13 mouse cellular contexts compared by ENCODE assay signal in genomic region chr13:99442434-99443249, GRCm38 (mm10).
A peak's percentile ranks its signal among the peaks of the same experiment; 100 is the strongest.
DNase-seq lines count a peak whose midpoint lies in the region; ATAC-seq and TF ChIP-seq lines count a peak whose summit lies in the region.
"Had no signal": no experiment of that assay in that cellular context is flagged by ENCODE, and none has a peak within 500 bp of the region (broad histone marks: within the 10 kb centered on the region; RNA-seq: fewer than 3 reads in every experiment).

No protein-coding gene starts in this region.

- DNase-seq in embryo, embryonic 11 days = peak; percentile 56
- DNase-seq in embryo, embryonic 10.5 days (ENCODE audit: low spot score) = no peak
- peak; percentile 64 for DNase-seq in 416B (ENCODE audit: low read depth)
- no peak for DNase-seq in limb, embryonic 14.5 days (ENCODE audit: low spot score)
- DNase-seq in liver, postnatal 0 days = no peak
- no peak for DNase-seq in right cerebral cortex, adult 2 months (ENCODE audit: low spot score in 2 of 2)
- no peak for DNase-seq in layer of hippocampus, adult 9-10 months (ENCODE audit: low spot score)
- DNase-seq: adrenal gland, adult 8-10 months; lung, postnatal 10 days; right cerebral cortex, postnatal 14 days had no signal

- peaks cover 45% of the 10 kb centered on the region for H3K36me3 ChIP-seq in forebrain, embryonic 13.5 days (ENCODE audit: poor library complexity, severe bottlenecking)
- peaks cover 21% of the 10 kb centered on the region for H3K36me3 ChIP-seq in limb, embryonic 14.5 days (ENCODE audit: control insufficient read depth, insufficient read depth, low read length)
- H3K36me3 ChIP-seq in liver, postnatal 0 days (replicated peaks; ENCODE audit: insufficient read depth, low read length) = no peaks in the 10 kb centered on the region

- 5% methylated on average over 12 of the region's 12 CpGs for WGBS in forebrain, embryonic 13.5 days
- WGBS in limb, embryonic 14.5 days = 71% methylated on average over 12 of the region's 12 CpGs
- 80% methylated on average over 12 of the region's 12 CpGs for WGBS in liver, postnatal 0 days (ENCODE audit: insufficient replicate concordance)

- no peak for TF ChIP-seq POLR2A in limb, embryonic 14.5 days (IDR thresholded peaks at IDR 0.05; ENCODE audit: borderline replicate concordance, extremely low read depth, insufficient read depth, insufficient read length)

- no peak for TF ChIP-seq EP300 in liver, postnatal 0 days (IDR thresholded peaks at IDR 0.05; ENCODE audit: low read depth)

- no peaks in the 10 kb centered on the region for H3K27me3 ChIP-seq in forebrain, embryonic 13.5 days
- no peaks in the 10 kb centered on the region for H3K27me3 ChIP-seq in limb, embryonic 14.5 days (ENCODE audit: control insufficient read depth, insufficient read depth, low read length)
- H3K27me3 ChIP-seq in liver, postnatal 0 days (ENCODE audit: insufficient read depth, low read length) = no peaks in the 10 kb centered on the region
- H3K27me3 ChIP-seq: heart, embryonic 12.5 days had no signal

- peaks cover 78% of the 10 kb centered on the region for H3K4me1 ChIP-seq in forebrain, embryonic 13.5 days
- peaks cover 32% of the 10 kb centered on the region for H3K4me1 ChIP-seq in limb, embryonic 14.5 days (ENCODE audit: control insufficient read depth, insufficient read depth, low read length)
- H3K4me1 ChIP-seq in liver, postnatal 0 days (ENCODE audit: insufficient read depth) = 0 out of 2 replicates have a peak, but pooled peaks cover 3% of the 10 kb centered on the region

- H3K4me3 ChIP-seq in forebrain, embryonic 13.5 days = peak overlapping the region; percentile 44
- no peak overlapping the region for H3K4me3 ChIP-seq in limb, embryonic 14.5 days (replicated peaks; ENCODE audit: low read length)
- no peak overlapping the region for H3K4me3 ChIP-seq in liver, postnatal 0 days (ENCODE audit: low read depth, low read length)
- H3K4me3 ChIP-seq: heart, embryonic 12.5 days had no signal

- peak overlapping the region; percentile 71 for H3K9ac ChIP-seq in forebrain, embryonic 13.5 days
- no peak overlapping the region for H3K9ac ChIP-seq in limb, embryonic 14.5 days (ENCODE audit: low read depth, low read length, severe bottlenecking)
- H3K9ac ChIP-seq in liver, postnatal 0 days (replicated peaks) = no peak overlapping the region
- H3K9ac ChIP-seq: heart, embryonic 12.5 days had no signal

- peak overlapping the region; percentile 67 for H3K4me2 ChIP-seq in forebrain, embryonic 13.5 days
- H3K4me2 ChIP-seq in limb, embryonic 14.5 days (replicated peaks; ENCODE audit: low read depth, low read length, severe bottlenecking) = no peak overlapping the region
- no peak overlapping the region for H3K4me2 ChIP-seq in liver, postnatal 0 days (ENCODE audit: low read depth, low read length)
- H3K4me2 ChIP-seq: heart, embryonic 12.5 days had no signal

- H3K9me3 ChIP-seq in forebrain, embryonic 13.5 days (replicated peaks) = no peaks in the 10 kb centered on the region
- H3K9me3 ChIP-seq in limb, embryonic 14.5 days (ENCODE audit: control insufficient read depth, low read length) = no peaks in the 10 kb centered on the region
- H3K9me3 ChIP-seq in liver, postnatal 0 days (ENCODE audit: low read length) = no peaks in the 10 kb centered on the region
- H3K9me3 ChIP-seq: heart, embryonic 12.5 days had no signal

- TF ChIP-seq CTCF in liver, postnatal 0 days (IDR thresholded peaks at IDR 0.05; ENCODE audit: low read depth) = no peak

- ATAC-seq in forebrain, embryonic 13.5 days = no peak
- no peak for ATAC-seq in limb, embryonic 14.5 days (ENCODE audit: low FRiP score, low read depth)
- ATAC-seq in liver, postnatal 0 days = no peak
- ATAC-seq: intestine, postnatal 0 days had no signal

- peak overlapping the region; percentile 95 for H3K27ac ChIP-seq in forebrain, embryonic 13.5 days
- H3K27ac ChIP-seq in limb, embryonic 14.5 days (replicated peaks; ENCODE audit: low read depth, low read length) = peak overlapping the region; percentile 20; the same call in 1 of the 2 replicates
- no peak overlapping the region for H3K27ac ChIP-seq in liver, postnatal 0 days (ENCODE audit: low read depth)

Comparison
In these comparisons a context has a peak if more than half of its experiments do, and no peak if none do; other contexts are left out.
1. DNase-seq: peak in embryo, embryonic 11 days (single experiment) and 416B (single experiment); none in embryo, embryonic 10.5 days (single experiment), limb, embryonic 14.5 days (single experiment), liver, postnatal 0 days (single experiment), right cerebral cortex, adult 2 months (0 of 2) and layer of hippocampus, adult 9-10 months (single experiment).